ENCODE assay signal across 19 mouse cellular contexts in the genomic region with DNA sequence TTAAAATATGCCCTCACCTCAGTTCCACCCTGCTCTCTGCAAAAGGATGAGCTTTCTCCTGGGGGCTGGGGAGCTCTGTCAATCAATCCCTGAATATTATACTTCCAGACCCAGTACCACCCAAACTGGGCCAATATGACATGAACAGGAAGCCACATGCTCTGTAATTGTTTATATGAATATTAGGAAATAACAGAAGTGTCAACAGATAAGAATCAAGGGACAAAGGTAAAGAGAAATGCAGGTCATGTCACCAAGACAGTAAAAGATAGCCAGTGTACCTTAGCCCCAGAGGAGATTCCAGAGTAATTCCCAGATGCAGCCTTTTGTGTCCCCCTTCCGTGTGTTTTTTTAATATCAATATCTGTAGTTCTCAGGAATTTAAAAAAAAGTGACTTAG.
DNase-seq lines count a peak whose midpoint lies in the region; ATAC-seq and TF ChIP-seq lines count a peak whose summit lies in the region.
"Had no signal": no experiment of that assay in that cellular context is flagged by ENCODE, and none has a peak within 500 bp of the region (broad histone marks: within the 10 kb centered on the region; RNA-seq: fewer than 3 reads in every experiment).

No protein-coding gene starts in this region.

- no peaks in the 10 kb centered on the region for H3K36me3 ChIP-seq in heart, embryonic 11.5 days (ENCODE audit: control insufficient read depth, insufficient read depth, low read length)
- H3K36me3 ChIP-seq in liver, adult 2 months (ENCODE audit: control insufficient read depth, insufficient read depth, low read length), result no peaks in the 10 kb centered on the region
- H3K36me3 ChIP-seq in liver, postnatal 0 days (replicated peaks; ENCODE audit: insufficient read depth, low read length), result no peaks in the 10 kb centered on the region
- H3K36me3 ChIP-seq: G1E had no signal

- WGBS in heart, embryonic 11.5 days (ENCODE audit: insufficient replicate concordance), result 64% methylated on average over 1 of the region's 1 CpGs
- 49% methylated on average over 1 of the region's 1 CpGs for WGBS in liver, adult 2 months
- 50% methylated on average over 1 of the region's 1 CpGs for WGBS in liver, postnatal 0 days (ENCODE audit: insufficient replicate concordance)

- DNase-seq in heart, adult 11 months, result peak; percentile 71
- peak; percentile 81 for DNase-seq in liver, adult 2 months (ENCODE audit: extremely low read depth, low read depth, low spot score)
- no peak for DNase-seq in liver, postnatal 0 days
- DNase-seq: adrenal gland, adult 2 months; adrenal gland, adult 8-10 months; adrenal gland, postnatal 10 days; adrenal gland, postnatal 14 days; adrenal gland, postnatal 25 days; adrenal gland, postnatal 36 days; B cell, adult 2 months; cerebellum, adult 11 months; cerebellum, adult 11-12 months; cerebellum, adult 18-20 months had no signal

- no peak for TF ChIP-seq CTCF in liver, adult 2 months (IDR thresholded peaks at IDR 0.05; ENCODE audit: low read depth, low read length)
- no peak for TF ChIP-seq CTCF in liver, postnatal 0 days (IDR thresholded peaks at IDR 0.05; ENCODE audit: low read depth)

- no peak overlapping the region for H3K4me2 ChIP-seq in heart, embryonic 11.5 days
- no peak overlapping the region for H3K4me2 ChIP-seq in liver, postnatal 0 days (ENCODE audit: low read depth, low read length)

- no peak overlapping the region for H3K9ac ChIP-seq in heart, embryonic 11.5 days (ENCODE audit: low read depth, low read length)
- H3K9ac ChIP-seq in liver, adult 2 months (ENCODE audit: low read depth, low read length), result no peak overlapping the region
- H3K9ac ChIP-seq in liver, postnatal 0 days (replicated peaks), result no peak overlapping the region

- H3K4me1 ChIP-seq in heart, embryonic 11.5 days (ENCODE audit: control insufficient read depth, insufficient read depth, low read length), result no peaks in the 10 kb centered on the region
- peaks cover 2% of the 10 kb centered on the region; the same call in 1 of the 2 replicates for H3K4me1 ChIP-seq in liver, adult 2 months (ENCODE audit: control insufficient read depth, insufficient read depth, low read length)
- H3K4me1 ChIP-seq in liver, postnatal 0 days (ENCODE audit: insufficient read depth), result no peaks in the 10 kb centered on the region

- ATAC-seq in heart, embryonic 11.5 days (replicated peaks; ENCODE audit: insufficient number of reproducible peaks, low FRiP score, low TSS enrichment), result no peak
- ATAC-seq in liver, postnatal 0 days, result no peak
- ATAC-seq: activated CD4-positive, CD25-positive, alpha-beta regulatory T cell, adult 4 months; CD4-positive, CD25-positive, alpha-beta regulatory T cell, adult 4 months; Patski had no signal

- H3K79me2 ChIP-seq in liver, adult 2 months (ENCODE audit: control insufficient read depth, insufficient read depth, low read length), result no peaks in the 10 kb centered on the region

- H3K4me3 ChIP-seq in heart, embryonic 11.5 days (ENCODE audit: low read depth, low read length), result no peak overlapping the region
- no peak overlapping the region for H3K4me3 ChIP-seq in liver, adult 2 months (ENCODE audit: insufficient read depth, low read depth, low read length)
- H3K4me3 ChIP-seq in liver, postnatal 0 days (ENCODE audit: low read depth, low read length), result no peak overlapping the region

- H3K27me3 ChIP-seq in heart, embryonic 11.5 days (ENCODE audit: control insufficient read depth, insufficient read depth, low read length), result no peaks in the 10 kb centered on the region
- no peaks in the 10 kb centered on the region for H3K27me3 ChIP-seq in liver, adult 2 months (ENCODE audit: control insufficient read depth, insufficient read depth, low read length)
- H3K27me3 ChIP-seq in liver, postnatal 0 days (ENCODE audit: insufficient read depth, low read length), result no peaks in the 10 kb centered on the region
- H3K27me3 ChIP-seq: CH12.LX, Patski had no signal

- no peak for TF ChIP-seq POLR2A in liver, adult 2 months (IDR thresholded peaks at IDR 0.05; ENCODE audit: extremely low read depth, insufficient read depth, low read length)

- no peaks in the 10 kb centered on the region for H3K9me3 ChIP-seq in heart, embryonic 11.5 days (replicated peaks; ENCODE audit: control insufficient read depth, low read length)
- no peaks in the 10 kb centered on the region for H3K9me3 ChIP-seq in liver, postnatal 0 days (ENCODE audit: low read length)

- no peak overlapping the region for H3K27ac ChIP-seq in heart, embryonic 11.5 days (ENCODE audit: low read depth, low read length)
- no peak overlapping the region for H3K27ac ChIP-seq in liver, adult 2 months (replicated peaks; ENCODE audit: insufficient read depth, low read depth, low read length)
- H3K27ac ChIP-seq in liver, postnatal 0 days (ENCODE audit: low read depth), result no peak overlapping the region

- TF ChIP-seq EP300 in liver, postnatal 0 days (IDR thresholded peaks at IDR 0.05; ENCODE audit: low read depth), result no peak
